Mouse (Mus musculus): ENCODE measurements around the gene Kctd21. TPM values are rescaled to one million over a fixed set of nuclear protein-coding genes. Genes with fewer than 3 reads are reported as not detected.

Gene Kctd21
- 1.2 to 4.0 TPM (median 2.2 TPM) in 3 replicates for total RNA-seq (2017)

- peak; percentile 83 for ATAC-seq (replicated peaks; ENCODE audit: insufficient number of reproducible peaks, low FRiP score, low TSS enrichment, poor library complexity, severe bottlenecking)
Measured at GRCm38 (mm10) chr7:97331726-97332666, at the start of gene Kctd21, which contains the start of gene Usp35. Kctd21 (plus strand) TSS chr7:97332327. Usp35 (minus strand) TSS chr7:97332020.

GRCm38 (mm10) chr7:97296986-97297385 lies 35.1 kb upstream of the Kctd21 start:
- no peak for ATAC-seq (replicated peaks; ENCODE audit: insufficient number of reproducible peaks, low FRiP score, low TSS enrichment, poor library complexity, severe bottlenecking)

GRCm38 (mm10) chr7:97297466-97297865 lies 34.7 kb upstream of the Kctd21 start:
- peak; percentile 61 for ATAC-seq (replicated peaks; ENCODE audit: insufficient number of reproducible peaks, low FRiP score, low TSS enrichment, poor library complexity, severe bottlenecking)

GRCm38 (mm10) chr7:97298279-97298678 lies 33.8 kb upstream of the Kctd21 start:
- no peak for ATAC-seq (replicated peaks; ENCODE audit: insufficient number of reproducible peaks, low FRiP score, low TSS enrichment, poor library complexity, severe bottlenecking)

GRCm38 (mm10) chr7:97298943-97299342 lies 33.2 kb upstream of the Kctd21 start:
- no peak for ATAC-seq (replicated peaks; ENCODE audit: insufficient number of reproducible peaks, low FRiP score, low TSS enrichment, poor library complexity, severe bottlenecking)

- no peak for ATAC-seq (replicated peaks; ENCODE audit: insufficient number of reproducible peaks, low FRiP score, low TSS enrichment, poor library complexity, severe bottlenecking)
Measured at GRCm38 (mm10) chr7:97300914-97301313, 31.2 kb upstream of the Kctd21 start.

- no peak for ATAC-seq (replicated peaks; ENCODE audit: insufficient number of reproducible peaks, low FRiP score, low TSS enrichment, poor library complexity, severe bottlenecking)
Measured at GRCm38 (mm10) chr7:97301321-97301720, 30.8 kb upstream of the Kctd21 start.

GRCm38 (mm10) chr7:97302261-97302660 lies 29.9 kb upstream of the Kctd21 start:
- no peak for ATAC-seq (replicated peaks; ENCODE audit: insufficient number of reproducible peaks, low FRiP score, low TSS enrichment, poor library complexity, severe bottlenecking)

GRCm38 (mm10) chr7:97302876-97303275 lies 29.3 kb upstream of the Kctd21 start:
- ATAC-seq (replicated peaks; ENCODE audit: insufficient number of reproducible peaks, low FRiP score, low TSS enrichment, poor library complexity, severe bottlenecking): no peak

- no peak for ATAC-seq (replicated peaks; ENCODE audit: insufficient number of reproducible peaks, low FRiP score, low TSS enrichment, poor library complexity, severe bottlenecking)
Measured at GRCm38 (mm10) chr7:97303614-97304013, 28.5 kb upstream of the Kctd21 start.

- ATAC-seq (replicated peaks; ENCODE audit: insufficient number of reproducible peaks, low FRiP score, low TSS enrichment, poor library complexity, severe bottlenecking): no peak
Measured at GRCm38 (mm10) chr7:97304471-97304870, 27.7 kb upstream of the Kctd21 start.

GRCm38 (mm10) chr7:97305206-97305605 lies 26.9 kb upstream of the Kctd21 start:
- no peak for ATAC-seq (replicated peaks; ENCODE audit: insufficient number of reproducible peaks, low FRiP score, low TSS enrichment, poor library complexity, severe bottlenecking)

- ATAC-seq (replicated peaks; ENCODE audit: insufficient number of reproducible peaks, low FRiP score, low TSS enrichment, poor library complexity, severe bottlenecking): no peak
Measured at GRCm38 (mm10) chr7:97306813-97307212, 25.3 kb upstream of the Kctd21 start.

- ATAC-seq (replicated peaks; ENCODE audit: insufficient number of reproducible peaks, low FRiP score, low TSS enrichment, poor library complexity, severe bottlenecking): no peak
Measured at GRCm38 (mm10) chr7:97307546-97307945, 24.6 kb upstream of the Kctd21 start.

- ATAC-seq (replicated peaks; ENCODE audit: insufficient number of reproducible peaks, low FRiP score, low TSS enrichment, poor library complexity, severe bottlenecking): no peak
Measured at GRCm38 (mm10) chr7:97309461-97310340, 22.4 kb upstream of the Kctd21 start.

GRCm38 (mm10) chr7:97310341-97310635 lies 21.8 kb upstream of the Kctd21 start:
- ATAC-seq (replicated peaks; ENCODE audit: insufficient number of reproducible peaks, low FRiP score, low TSS enrichment, poor library complexity, severe bottlenecking): no peak

GRCm38 (mm10) chr7:97311620-97312019 lies 20.5 kb upstream of the Kctd21 start:
- ATAC-seq (replicated peaks; ENCODE audit: insufficient number of reproducible peaks, low FRiP score, low TSS enrichment, poor library complexity, severe bottlenecking): 0 out of 2 replicates have a peak, but pooled peaks have one; percentile 15

GRCm38 (mm10) chr7:97312196-97312595 lies 19.9 kb upstream of the Kctd21 start:
- no peak for ATAC-seq (replicated peaks; ENCODE audit: insufficient number of reproducible peaks, low FRiP score, low TSS enrichment, poor library complexity, severe bottlenecking)

- ATAC-seq (replicated peaks; ENCODE audit: insufficient number of reproducible peaks, low FRiP score, low TSS enrichment, poor library complexity, severe bottlenecking): no peak
Measured at GRCm38 (mm10) chr7:97312856-97313255, 19.3 kb upstream of the Kctd21 start.

All from monocyte, adult 5-6 weeks (primary cell).